ENCODE assay signal across 8 mouse cellular contexts in genomic region chr11:74649095-74649646, GRCm38 (mm10). TPM values are rescaled to one million over a fixed set of nuclear protein-coding genes. Genes with fewer than 3 reads are reported as not detected.
A peak's percentile ranks its signal among the peaks of the same experiment; 100 is the strongest.
DNase-seq lines count a peak whose midpoint lies in the region; ATAC-seq lines count a peak whose summit lies in the region.

Gene Cluh, plus strand, starts transcription at chr11:74649495.

- 0 out of 2 replicates have a peak, but pooled peaks cover 1% of the 10 kb centered on the region for H3K27me3 ChIP-seq in heart, embryonic 10.5 days (ENCODE audit: insufficient read depth, poor library complexity, severe bottlenecking)
- H3K27me3 ChIP-seq in kidney, embryonic 15.5 days, result no peaks in the 10 kb centered on the region

- peaks cover 47% of the 10 kb centered on the region for H3K4me1 ChIP-seq in heart, embryonic 10.5 days
- peaks cover 46% of the 10 kb centered on the region for H3K4me1 ChIP-seq in kidney, embryonic 15.5 days

- WGBS in heart, embryonic 10.5 days, result under 1% methylated on average over 58 of the region's 58 CpGs
- under 1% methylated on average over 56 of the region's 58 CpGs for WGBS in kidney, embryonic 15.5 days

- ATAC-seq in erythroblast, adult 5-6 weeks (replicated peaks; ENCODE audit: low FRiP score, poor library complexity, severe bottlenecking), result peak; percentile 93
- ATAC-seq in kidney, embryonic 15.5 days (replicated peaks; ENCODE audit: low FRiP score), result peak; percentile 90
- ATAC-seq in monocyte, adult 5-6 weeks (replicated peaks; ENCODE audit: insufficient number of reproducible peaks, low FRiP score, low TSS enrichment, poor library complexity, severe bottlenecking), result peak; percentile 78

- no peaks in the 10 kb centered on the region for H3K9me3 ChIP-seq in heart, embryonic 10.5 days
- H3K9me3 ChIP-seq in kidney, embryonic 15.5 days (replicated peaks), result no peaks in the 10 kb centered on the region

- peak; percentile 92 for DNase-seq in B cell, adult 2 months
- peak; percentile 98 for DNase-seq in brain, adult 2 months (ENCODE audit: low read depth, low spot score)
- peak; percentile 99 for DNase-seq in heart, embryonic 10.5 days (ENCODE audit: low spot score)
- peak; percentile 94 for DNase-seq in liver
- DNase-seq in spleen, postnatal 4 days (ENCODE audit: low spot score in 2 of 2), result peak; percentile 96 to 98

- peak within 1 kb of the TSS; percentile 96 for H3K27ac ChIP-seq in heart, embryonic 10.5 days
- peak within 1 kb of the TSS; percentile 92 for H3K27ac ChIP-seq in kidney, embryonic 15.5 days

- H3K4me2 ChIP-seq in kidney, embryonic 15.5 days, result peak within 1 kb of the TSS; percentile 89

- H3K4me3 ChIP-seq in heart, embryonic 10.5 days, result peak within 1 kb of the TSS; percentile 100
- peak within 1 kb of the TSS; percentile 98 for H3K4me3 ChIP-seq in kidney, embryonic 15.5 days (replicated peaks)

- peaks cover 7% of the 10 kb centered on the region; the same call in 1 of the 2 replicates for H3K36me3 ChIP-seq in heart, embryonic 10.5 days
- no peaks in the 10 kb centered on the region for H3K36me3 ChIP-seq in kidney, embryonic 15.5 days

- H3K9ac ChIP-seq in kidney, embryonic 15.5 days, result peak within 1 kb of the TSS; percentile 87

RNA-seq across cellular contexts. Expression of gene Cluh, which starts in this region (rescaled TPM):
- 7.3 and 8.2 TPM in 2 replicates for total RNA-seq in erythroblast, adult 5-6 weeks (2015; ENCODE audit: low replicate concordance)
- total RNA-seq in erythroblast, adult 5-6 weeks (2017; ENCODE audit: low replicate concordance), result 4.1 and 4.5 TPM in 2 replicates
- 50.2 and 68.6 TPM in 2 replicates for polyA plus RNA-seq in heart, embryonic 10.5 days (2016; fragmentation: Nextera tagmentation; extraction: Ambion mirVana)
- polyA plus RNA-seq in kidney, embryonic 15.5 days (2015; fragmentation: Nextera tagmentation; extraction: Ambion mirVana), result 33.8 and 39.4 TPM in 2 replicates
- 13.9 to 24.2 TPM (median 16.7 TPM) in 3 replicates for total RNA-seq in monocyte, adult 5-6 weeks (2017)

Comparison
In these comparisons a context has a peak if more than half of its experiments do, and no peak if none do; other contexts are left out.
1. Peak in every context shown above with its lines: DNase-seq, ATAC-seq, H3K4me3 ChIP-seq and H3K27ac ChIP-seq.